Mouse (Mus musculus): ENCODE data around the gene Plrg1.

Gene Plrg1

GRCm38 (mm10) chr3:83052102-83052501, 3.2 kb upstream of the Plrg1 start:
- no peak for DNase-seq (ENCODE audit: low spot score in 2 of 2)

GRCm38 (mm10) chr3:83053126-83053525, 2.2 kb upstream of the Plrg1 start:
- DNase-seq (ENCODE audit: low spot score in 2 of 2) = no peak

GRCm38 (mm10) chr3:83053758-83054157, 1.6 kb upstream of the Plrg1 start:
- DNase-seq (ENCODE audit: low spot score in 2 of 2) = peak; percentile 21 to 49

GRCm38 (mm10) chr3:83054759-83055158, 563 bp upstream of the Plrg1 start:
- DNase-seq (ENCODE audit: low spot score in 2 of 2) = no peak

GRCm38 (mm10) chr3:83057046-83057445, 1.7 kb downstream of the Plrg1 start:
- DNase-seq (ENCODE audit: low spot score in 2 of 2) = no peak

GRCm38 (mm10) chr3:83067920-83068319, 12.6 kb downstream of the Plrg1 start:
- DNase-seq (ENCODE audit: low spot score in 2 of 2) = no peak

GRCm38 (mm10) chr3:83068869-83069268, 13.5 kb downstream of the Plrg1 start:
- DNase-seq (ENCODE audit: low spot score in 2 of 2) = no peak

- DNase-seq (ENCODE audit: low spot score in 2 of 2) = no peak
Observed at GRCm38 (mm10) chr3:83070231-83070630, 14.9 kb downstream of the Plrg1 start.

- DNase-seq (ENCODE audit: low spot score in 2 of 2) = no peak
Observed at GRCm38 (mm10) chr3:83076563-83076962, 21.2 kb downstream of the Plrg1 start.

- DNase-seq (ENCODE audit: low spot score in 2 of 2) = peak; percentile 29 to 54
Observed at GRCm38 (mm10) chr3:83080567-83081055, 25.3 kb downstream of the Plrg1 start.

GRCm38 (mm10) chr3:83097586-83097985, 42.3 kb downstream of the Plrg1 start:
- DNase-seq (ENCODE audit: low spot score in 2 of 2) = no peak

- DNase-seq (ENCODE audit: low spot score in 2 of 2) = peak; percentile 16 to 27
Observed at GRCm38 (mm10) chr3:83098546-83099034, 43.3 kb downstream of the Plrg1 start.

GRCm38 (mm10) chr3:83099139-83099538, 43.8 kb downstream of the Plrg1 start:
- no peak for DNase-seq (ENCODE audit: low spot score in 2 of 2)

- no peak for DNase-seq (ENCODE audit: low spot score in 2 of 2)
Observed at GRCm38 (mm10) chr3:83099651-83100050, 44.3 kb downstream of the Plrg1 start.

GRCm38 (mm10) chr3:83102286-83102685, 47.0 kb downstream of the Plrg1 start:
- DNase-seq (ENCODE audit: low spot score in 2 of 2) = no peak

GRCm38 (mm10) chr3:83110163-83110562, 54.8 kb downstream of the Plrg1 start:
- no peak for DNase-seq (ENCODE audit: low spot score in 2 of 2)

GRCm38 (mm10) chr3:83111485-83112261, 56.4 kb downstream of the Plrg1 start:
- no peak for DNase-seq (ENCODE audit: low spot score in 2 of 2)

GRCm38 (mm10) chr3:83112869-83113268, 57.5 kb downstream of the Plrg1 start:
- no peak for DNase-seq (ENCODE audit: low spot score in 2 of 2)

- no peak for DNase-seq (ENCODE audit: low spot score in 2 of 2)
Observed at GRCm38 (mm10) chr3:83114946-83115345, 59.6 kb downstream of the Plrg1 start.

- DNase-seq (ENCODE audit: low spot score in 2 of 2) = no peak
Observed at GRCm38 (mm10) chr3:83117592-83117991, 62.3 kb downstream of the Plrg1 start.

Data from frontal cortex, postnatal 36 days (tissue).